Mouse (Mus musculus) heart, embryonic 16.5 days (tissue): ENCODE measurements around the gene Siglece. TPM values are rescaled to one million over a fixed set of nuclear protein-coding genes. Genes with fewer than 3 reads are reported as not detected.
A peak's percentile ranks its signal among the peaks of the same experiment; 100 is the strongest.
"Not testable (repeated sequence)": the region's sequence is repeated elsewhere in the genome, so short reads cannot be mapped to it uniquely, and the experiment has no call there.

Experiments
- ATAC-seq: fragments of 200-750 bp; cut with Nextera tagmentation; replicated peaks from 2 replicates; pipeline ENCODE4 v1.8.0; 2017; ENCODE audit warnings: moderate number of reproducible peaks; ENCODE audit not compliant: insufficient read depth, low FRiP score; ENCODE audit errors: extremely low read depth
- H3K27ac ChIP-seq: fragments of 300-500 bp; sonication (generic); 2 replicates; pipeline ENCODE4 v1.5.1; 2014; ENCODE audit warnings: mild to moderate bottlenecking, low read length, control low read depth, moderate library complexity
- H3K27me3 ChIP-seq: fragments of 300-500 bp; sonication (generic); 2 replicates; pipeline ENCODE4 v1.6.1; 2014; ENCODE audit warnings: low read length, mixed read lengths; ENCODE audit not compliant: control insufficient read depth, insufficient read depth
- H3K36me3 ChIP-seq: fragments of 300-500 bp; sonication (generic); 2 replicates; pipeline ENCODE4 v1.6.1; 2014; ENCODE audit not compliant: control insufficient read depth, insufficient read depth
- H3K4me1 ChIP-seq: fragments of 300-500 bp; sonication (generic); 2 replicates; pipeline ENCODE4 v1.6.1; 2014; ENCODE audit warnings: low read length, mixed read lengths; ENCODE audit not compliant: control insufficient read depth, insufficient read depth
- H3K4me2 ChIP-seq: fragments of 300-500 bp; sonication (generic); 2 replicates; pipeline ENCODE4 v1.6.1; 2014; ENCODE audit warnings: low read depth, mild to moderate bottlenecking, control low read depth, low read length
- H3K4me3 ChIP-seq: fragments of 300-500 bp; sonication (generic); 2 replicates; pipeline ENCODE4 v1.5.1; 2014; ENCODE audit warnings: mild to moderate bottlenecking, control low read depth, low read length
- H3K9ac ChIP-seq: fragments of 300-500 bp; sonication (generic); 2 replicates; pipeline ENCODE4 v1.6.1; 2014; ENCODE audit warnings: low read length, control low read depth
- H3K9me3 ChIP-seq: fragments of 300-500 bp; sonication (generic); replicated peaks from 2 replicates; pipeline ENCODE4 v1.6.1; 2016; ENCODE audit warnings: low read length; ENCODE audit not compliant: control insufficient read depth
- WGBS: fragments of 180-500 bp; shearing (Covaris S2); extraction: QIAGEN DNeasy Blood & Tissue Kit; methylation state at CpG from one replicate; pipeline ENCODE4 v1.1.7; 2014; 5-methylcytosine and 5-hydroxymethylcytosine counted together
- polyA plus RNA-seq: library from polyadenylated mRNA; unstranded; fragments of >200 nt; fragmentation: Nextera tagmentation; extraction: Ambion mirVana; gene quantifications from 2 replicates; pipeline ENCODE4 v1.2.1, GENCODE M21; 2015

The Siglece gene
- polyA plus RNA-seq = 0.62 and 0.71 TPM in 2 replicates

DNA sequence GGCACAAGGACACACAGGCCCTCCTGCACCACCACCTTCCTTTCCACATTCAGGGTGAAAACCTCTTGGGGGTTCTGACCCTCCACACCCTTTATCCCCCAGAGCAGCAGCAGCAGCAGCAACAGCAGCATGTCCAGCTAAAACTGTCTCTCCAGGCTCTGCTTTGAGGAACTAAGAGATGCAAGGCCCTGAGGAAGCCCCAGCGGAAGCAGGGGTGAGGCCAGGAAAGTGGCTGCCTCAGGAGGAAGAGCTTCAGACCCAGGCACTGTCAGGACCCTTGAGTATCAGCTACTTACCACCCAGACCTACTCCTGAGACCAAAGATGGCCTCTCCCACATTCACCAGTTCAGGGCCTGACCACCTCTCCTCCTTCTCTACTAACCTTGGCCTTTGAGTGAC lies at the start of gene Siglece:
TSS of gene Siglece (minus strand) at position 160 of the 400 bp plus-strand sequence.
- H3K9me3 ChIP-seq = no peaks in the 10 kb centered on the region
- no peak within 1 kb of the TSS for H3K4me2 ChIP-seq
- WGBS = 62% methylated on average over 1 of the region's 1 CpGs
- no peak within 1 kb of the TSS for H3K4me3 ChIP-seq
- ATAC-seq = no peak
- H3K27me3 ChIP-seq = no peaks in the 10 kb centered on the region
- H3K27ac ChIP-seq = no peak within 1 kb of the TSS
- H3K4me1 ChIP-seq = no peaks in the 10 kb centered on the region
- H3K36me3 ChIP-seq = no peaks in the 10 kb centered on the region
- no peak within 1 kb of the TSS for H3K9ac ChIP-seq

DNA sequence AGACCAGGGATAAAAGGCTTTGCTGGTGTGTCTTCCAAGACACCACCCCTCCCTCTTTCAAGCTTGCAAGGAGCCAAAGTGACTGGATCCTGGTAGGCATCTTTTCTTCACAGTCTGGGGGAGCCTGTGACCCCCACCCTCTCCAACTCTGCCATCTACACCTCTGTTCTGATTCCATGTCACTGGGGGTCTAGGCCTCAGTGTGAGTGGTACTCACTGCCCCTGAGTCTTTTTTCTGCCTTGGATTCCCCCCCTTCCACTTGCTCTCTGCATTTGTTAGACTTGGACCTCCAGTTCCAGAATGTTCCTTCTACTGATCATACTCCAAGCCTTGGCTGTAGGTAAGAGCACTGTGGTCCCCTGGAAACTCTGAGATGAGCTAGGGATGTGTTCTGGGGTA lies 30.2 kb upstream of the Siglece start, which contains the start of gene Klk14:
TSS of gene Klk14 (plus strand) at position 301 of the 400 bp plus-strand sequence.
- Histone ChIP-seq H3K4me2 (no peak within 1 kb of the TSS), H3K9me3 (no peaks in the 10 kb centered on the region), H3K27me3 (no peaks in the 10 kb centered on the region), H3K36me3 (no peaks in the 10 kb centered on the region), H3K27ac (no peak within 1 kb of the TSS), H3K4me1 (no peaks in the 10 kb centered on the region), H3K9ac (no peak within 1 kb of the TSS), H3K4me3 (no peak within 1 kb of the TSS)
- no peak for ATAC-seq

DNA sequence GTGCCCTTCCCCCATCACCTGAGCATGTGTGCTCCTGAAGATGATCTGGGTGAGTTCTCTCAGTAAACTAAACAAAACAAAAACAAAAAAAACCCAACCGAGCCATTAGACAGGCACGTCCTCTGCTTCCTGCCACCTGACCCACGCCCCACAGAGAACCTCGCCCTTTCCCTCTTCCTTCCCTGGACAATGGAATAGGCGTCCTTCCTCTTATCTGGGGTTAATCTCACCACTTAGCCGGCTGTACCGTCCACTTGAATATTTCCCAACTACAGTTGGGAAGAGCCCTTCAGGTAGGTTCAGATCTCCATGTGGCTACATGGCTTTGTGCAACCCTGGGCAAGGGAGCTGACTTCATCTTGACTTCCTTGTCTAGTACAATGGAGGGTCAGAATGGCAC lies 25.1 kb upstream of the Siglece start:
- WGBS = 40% methylated on average over 7 of the region's 7 CpGs
- no peak for ATAC-seq

DNA sequence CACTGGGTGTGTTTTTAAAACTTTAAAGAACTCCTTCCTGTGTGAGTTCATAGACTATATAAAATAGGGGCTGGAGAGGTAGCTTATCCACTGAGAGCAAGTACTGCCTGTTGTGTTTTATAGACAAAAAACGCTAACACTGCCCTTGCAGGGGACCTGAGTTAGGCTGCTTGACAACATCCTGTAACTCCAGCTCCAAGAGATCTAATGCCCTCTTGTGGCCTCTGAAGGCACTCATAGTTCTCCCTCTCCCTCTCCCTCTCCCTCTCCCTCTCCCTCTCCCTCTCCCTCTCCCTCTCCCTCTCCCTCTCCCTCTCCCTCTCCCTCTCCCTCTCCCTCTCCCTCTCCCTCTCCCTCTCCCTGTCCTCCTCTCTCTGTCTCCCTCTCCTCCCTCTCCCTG lies 22.6 kb upstream of the Siglece start:
- not testable (repeated sequence) for H3K27me3 ChIP-seq, H3K4me3 ChIP-seq, ATAC-seq, H3K4me2 ChIP-seq, H3K36me3 ChIP-seq, H3K4me1 ChIP-seq, H3K9ac ChIP-seq, H3K9me3 ChIP-seq, H3K27ac ChIP-seq
- 16% methylated on average over 1 of the region's 1 CpGs for WGBS

More for the DNA sequence above, 25.1 kb upstream of the Siglece start:
- H3K9me3 ChIP-seq = no peaks in the 10 kb centered on the region
- no peak overlapping the region for H3K27ac ChIP-seq
- no peak overlapping the region for H3K4me3 ChIP-seq
- no peaks in the 10 kb centered on the region for H3K27me3 ChIP-seq
- no peak overlapping the region for H3K9ac ChIP-seq
- H3K4me2 ChIP-seq = no peak overlapping the region
- H3K36me3 ChIP-seq = no peaks in the 10 kb centered on the region
- no peaks in the 10 kb centered on the region for H3K4me1 ChIP-seq

DNA sequence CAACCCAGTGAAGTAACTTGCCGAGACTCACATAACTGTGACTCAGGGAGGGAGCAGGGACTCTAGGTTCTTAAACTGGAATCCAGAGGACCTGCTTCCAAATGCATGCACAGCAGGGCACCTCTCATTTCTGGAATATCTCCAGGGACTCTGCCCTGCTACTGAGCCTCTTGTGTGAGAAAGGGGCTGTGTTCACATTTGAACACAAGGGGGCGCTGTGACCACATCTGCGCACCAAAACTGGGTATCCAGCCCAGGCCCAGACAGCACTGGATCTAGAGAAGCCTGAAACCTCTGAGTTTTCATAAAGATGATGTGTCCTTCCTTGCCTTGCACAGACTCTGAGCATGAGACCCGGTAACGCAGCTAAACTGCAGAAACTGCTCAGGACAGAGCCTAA lies 21.0 kb upstream of the Siglece start:
- no peak for ATAC-seq
- H3K4me2 ChIP-seq = no peak overlapping the region
- no peak overlapping the region for H3K27ac ChIP-seq
- H3K9ac ChIP-seq = no peak overlapping the region
- H3K4me3 ChIP-seq = no peak overlapping the region
- 15% methylated on average over 5 of the region's 5 CpGs for WGBS
- peaks cover 21% of the 10 kb centered on the region for H3K36me3 ChIP-seq
- no peaks in the 10 kb centered on the region for H3K27me3 ChIP-seq
- H3K4me1 ChIP-seq = no peaks in the 10 kb centered on the region
- no peaks in the 10 kb centered on the region for H3K9me3 ChIP-seq

DNA sequence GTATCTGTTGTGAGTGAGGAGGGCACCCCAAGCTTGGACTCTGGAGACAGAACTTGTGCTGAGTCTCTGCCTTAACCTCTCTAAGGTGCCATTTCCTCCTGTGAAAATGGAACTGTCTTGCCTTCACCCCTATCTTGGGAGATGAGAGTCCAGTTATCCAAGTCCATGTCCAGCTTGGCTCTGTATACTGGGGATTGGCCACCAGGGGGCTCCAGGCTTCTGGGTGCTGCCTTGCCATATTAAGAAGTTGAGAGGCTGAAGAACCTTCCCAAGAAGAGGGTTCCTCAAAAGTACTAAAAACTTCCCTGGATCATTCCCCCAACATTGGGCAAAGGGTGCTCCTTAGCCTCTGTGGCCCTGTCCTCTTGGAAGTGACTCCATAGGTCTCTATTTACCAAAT lies 18.6 kb upstream of the Siglece start:
- no peak overlapping the region for H3K4me3 ChIP-seq
- peaks cover 32% of the 10 kb centered on the region for H3K36me3 ChIP-seq
- no peaks in the 10 kb centered on the region for H3K27me3 ChIP-seq
- no peaks in the 10 kb centered on the region for H3K4me1 ChIP-seq
- no peak overlapping the region for H3K9ac ChIP-seq
- H3K27ac ChIP-seq = no peak overlapping the region
- no peak overlapping the region for H3K4me2 ChIP-seq
- ATAC-seq = no peak
- H3K9me3 ChIP-seq = no peaks in the 10 kb centered on the region

DNA sequence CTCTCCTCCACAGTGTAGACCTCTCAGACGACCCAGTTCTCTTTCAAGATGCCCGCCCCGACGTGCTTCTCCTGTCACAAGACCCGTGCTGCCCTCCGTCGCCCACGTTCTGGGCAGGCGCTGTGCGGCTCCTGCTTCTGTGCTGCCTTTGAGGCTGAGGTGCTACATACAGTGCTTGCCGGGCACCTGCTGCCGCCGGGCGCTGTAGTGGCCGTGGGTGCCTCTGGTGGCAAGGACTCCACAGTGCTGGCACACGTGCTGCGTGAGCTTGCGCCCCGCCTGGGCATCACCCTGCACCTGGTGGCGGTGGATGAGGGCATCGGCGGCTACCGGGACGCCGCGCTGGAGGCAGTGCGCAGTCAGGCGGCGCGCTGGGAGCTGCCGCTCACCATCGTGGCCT lies 15.1 kb upstream of the Siglece start:
- Histone ChIP-seq H3K4me3 (no peak overlapping the region), H3K27me3 (no peaks in the 10 kb centered on the region), H3K4me2 (no peak overlapping the region), H3K36me3 (peaks cover 32% of the 10 kb centered on the region), H3K9ac (no peak overlapping the region), H3K9me3 (no peaks in the 10 kb centered on the region), H3K4me1 (peaks cover 7% of the 10 kb centered on the region), H3K27ac (no peak overlapping the region)
- ATAC-seq = no peak
- 87% methylated on average over 32 of the region's 32 CpGs for WGBS

DNA sequence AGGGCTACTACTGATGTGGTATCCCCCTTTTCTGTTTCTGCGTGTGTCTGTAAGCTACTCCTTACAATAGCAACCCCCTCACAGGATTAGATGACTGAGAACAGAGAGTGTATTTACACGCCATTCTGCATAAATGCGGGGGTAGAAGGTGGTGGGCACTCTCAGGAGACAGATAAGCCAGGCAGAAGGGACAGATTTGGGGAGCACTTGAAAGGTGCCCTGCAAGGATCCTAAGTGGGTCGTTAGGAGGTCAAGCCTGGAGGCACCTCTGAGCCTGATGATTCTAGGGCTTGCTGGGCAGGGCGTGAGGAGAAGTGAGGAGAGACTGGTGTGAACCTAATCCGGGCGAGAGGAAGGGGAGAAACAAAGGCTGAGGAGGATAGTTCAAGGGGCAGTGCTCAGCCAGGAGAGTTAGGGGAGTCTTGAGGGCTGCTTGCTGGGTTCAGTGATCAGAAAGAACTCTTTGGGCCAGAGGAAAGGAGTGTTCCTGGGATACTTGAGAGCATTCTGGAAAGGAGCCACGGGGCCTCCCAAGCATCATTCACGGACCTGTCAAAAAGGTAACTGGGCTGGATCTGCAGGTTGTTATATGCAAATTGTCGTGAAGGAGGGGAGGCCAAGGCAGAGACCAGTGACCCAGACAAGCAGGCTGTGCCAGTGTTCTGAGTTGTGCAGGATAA lies 12.8 kb upstream of the Siglece start:
- Histone ChIP-seq H3K27me3 (no peaks in the 10 kb centered on the region), H3K4me3 (peak overlapping the region; percentile 76), H3K9ac (peak overlapping the region; percentile 92), H3K9me3 (no peaks in the 10 kb centered on the region), H3K27ac (no peak overlapping the region), H3K4me1 (peaks cover 7% of the 10 kb centered on the region), H3K36me3 (peaks cover 29% of the 10 kb centered on the region), H3K4me2 (peak overlapping the region; percentile 91)
- WGBS = 16% methylated on average over 10 of the region's 10 CpGs
- no peak for ATAC-seq

DNA sequence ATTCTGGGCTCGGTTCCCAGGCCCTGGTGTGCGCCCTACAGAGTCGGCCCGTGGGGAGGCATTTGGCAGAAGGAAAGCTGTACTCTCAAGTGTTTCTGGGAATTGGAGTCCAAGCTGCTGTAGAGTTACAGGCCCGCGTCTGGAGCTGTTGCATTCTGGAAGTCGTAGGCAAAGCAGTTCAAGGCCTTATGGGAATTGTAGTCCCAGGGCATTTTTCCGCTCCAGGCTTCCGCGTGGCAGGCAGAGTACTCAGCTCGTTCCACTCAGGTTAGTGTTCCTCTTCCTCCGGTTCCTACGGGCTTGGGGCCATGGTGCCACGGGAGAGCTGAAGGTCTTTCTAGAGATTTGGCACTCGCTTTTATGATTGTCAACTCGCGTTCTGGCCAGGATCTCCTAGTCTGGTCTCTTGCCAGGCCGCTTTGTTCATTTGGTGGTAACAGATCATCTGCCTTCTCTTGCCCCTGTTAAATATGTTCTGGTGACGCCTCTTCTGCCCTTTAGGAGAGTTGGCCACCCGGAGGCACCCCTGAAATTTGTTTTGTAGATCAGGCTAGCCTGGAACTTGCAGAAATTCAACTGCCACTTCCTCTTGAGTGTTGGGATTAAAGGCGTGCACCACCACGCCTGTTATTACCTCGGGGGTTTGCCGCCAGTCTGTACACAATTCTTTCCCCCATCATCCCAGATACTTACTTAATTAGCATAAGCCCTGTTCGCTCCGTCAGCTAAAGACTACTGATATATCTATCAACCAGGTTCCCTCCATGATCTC lies 12.0 kb upstream of the Siglece start, which contains the start of gene Ctu1:
TSS of gene Ctu1 (plus strand) at position 208 of the 772 bp plus-strand sequence.
- H3K4me3 ChIP-seq = peak within 1 kb of the TSS; percentile 76
- peak; percentile 97 for ATAC-seq
- peak within 1 kb of the TSS; percentile 64 for H3K27ac ChIP-seq
- no peaks in the 10 kb centered on the region for H3K9me3 ChIP-seq
- H3K9ac ChIP-seq = peak within 1 kb of the TSS; percentile 92
- no peaks in the 10 kb centered on the region for H3K27me3 ChIP-seq
- peaks cover 21% of the 10 kb centered on the region for H3K36me3 ChIP-seq
- under 1% methylated on average over 26 of the region's 26 CpGs for whole genome bisulfite sequencing
- peak within 1 kb of the TSS; percentile 91 for H3K4me2 ChIP-seq
- peaks cover 7% of the 10 kb centered on the region for H3K4me1 ChIP-seq
